9 mouse cellular contexts compared by ENCODE assay signal in genomic region chr19:5337975-5338374, GRCm38 (mm10). TPM values are rescaled to one million over a fixed set of nuclear protein-coding genes. Genes with fewer than 3 reads are reported as not detected.
A peak's percentile ranks its signal among the peaks of the same experiment; 100 is the strongest.
DNase-seq lines count a peak whose midpoint lies in the region; ATAC-seq and TF ChIP-seq lines count a peak whose summit lies in the region.
"Had no signal": no experiment of that assay in that cellular context is flagged by ENCODE, and none has a peak within 500 bp of the region (broad histone marks: within the 10 kb centered on the region; RNA-seq: fewer than 3 reads in every experiment).

No protein-coding gene starts in this region.

- no peak for ATAC-seq in liver, postnatal 0 days

- H3K9ac ChIP-seq in ES-Bruce4 (ENCODE audit: low read depth, poor library complexity, severe bottlenecking) = no peak overlapping the region
- H3K9ac ChIP-seq in liver, postnatal 0 days (replicated peaks) = no peak overlapping the region
- H3K9ac ChIP-seq: liver, embryonic 15.5 days had no signal

- no peak for TF ChIP-seq POLR2A in ES-Bruce4 (IDR thresholded peaks at IDR 0.05; ENCODE audit: insufficient read depth, low read length)

- H3K27ac ChIP-seq in ES-Bruce4 (ENCODE audit: insufficient read depth, low read length) = no peak overlapping the region
- no peak overlapping the region for H3K27ac ChIP-seq in liver, postnatal 0 days (ENCODE audit: low read depth)
- H3K27ac ChIP-seq: liver, embryonic 15.5 days had no signal

- H3K4me3 ChIP-seq in ES-Bruce4 (ENCODE audit: low read depth, low read length) = no peak overlapping the region
- no peak overlapping the region for H3K4me3 ChIP-seq in liver, postnatal 0 days (ENCODE audit: low read depth, low read length)
- H3K4me3 ChIP-seq: liver, embryonic 15.5 days had no signal

- H3K9me3 ChIP-seq in ES-Bruce4 (replicated peaks; ENCODE audit: control insufficient read depth, insufficient read depth, low read length, poor library complexity, severe bottlenecking) = no peaks in the 10 kb centered on the region
- no peaks in the 10 kb centered on the region for H3K9me3 ChIP-seq in liver, postnatal 0 days (ENCODE audit: low read length)
- H3K9me3 ChIP-seq: liver, embryonic 15.5 days had no signal

- TF ChIP-seq CTCF in ES-Bruce4 (IDR thresholded peaks at IDR 0.05; ENCODE audit: low read depth, low read length) = peak; percentile 73
- TF ChIP-seq CTCF in liver, postnatal 0 days (IDR thresholded peaks at IDR 0.05; ENCODE audit: low read depth) = peak; percentile 95

- TF ChIP-seq EP300 in ES-Bruce4 (IDR thresholded peaks at IDR 0.05; ENCODE audit: insufficient read depth, low read depth, low read length) = no peak
- TF ChIP-seq EP300 in liver, postnatal 0 days (IDR thresholded peaks at IDR 0.05; ENCODE audit: low read depth) = no peak

- no peaks in the 10 kb centered on the region for H3K36me3 ChIP-seq in ES-Bruce4 (ENCODE audit: control insufficient read depth, insufficient read depth, low read length, poor library complexity, severe bottlenecking)
- H3K36me3 ChIP-seq in liver, postnatal 0 days (replicated peaks; ENCODE audit: insufficient read depth, low read length) = no peaks in the 10 kb centered on the region
- H3K36me3 ChIP-seq: liver, embryonic 15.5 days had no signal

- no peaks in the 10 kb centered on the region for H3K27me3 ChIP-seq in ES-Bruce4 (ENCODE audit: control insufficient read depth, insufficient read depth, low read length, poor library complexity, severe bottlenecking)
- H3K27me3 ChIP-seq in liver, postnatal 0 days (ENCODE audit: insufficient read depth, low read length) = no peaks in the 10 kb centered on the region
- H3K27me3 ChIP-seq: liver, embryonic 15.5 days had no signal

- no peak overlapping the region for H3K4me2 ChIP-seq in liver, postnatal 0 days (ENCODE audit: low read depth, low read length)
- H3K4me2 ChIP-seq: liver, embryonic 15.5 days had no signal

- peak; percentile 40 for DNase-seq in 3134 (ENCODE audit: extremely low read depth, insufficient read length, low spot score)
- peak; percentile 52 for DNase-seq in c-Kit-positive CD71-positive TER-119-negative erythroid progenitor cells, embryonic 14.5 days (ENCODE audit: low read depth)
- DNase-seq in frontal cortex, postnatal 14 days (ENCODE audit: low spot score in 2 of 2) = peak; percentile 25 to 64
- DNase-seq in kidney, postnatal 25 days = peak; percentile 84 to 92
- DNase-seq in liver, postnatal 0 days = peak; percentile 83
- DNase-seq in right cerebral cortex, postnatal 14 days = peak; percentile 79
- DNase-seq in urinary bladder, postnatal 25 days (ENCODE audit: low spot score) = peak; percentile 65

- H3K4me1 ChIP-seq in ES-Bruce4 (ENCODE audit: control insufficient read depth, insufficient read depth, low read length) = no peaks in the 10 kb centered on the region
- H3K4me1 ChIP-seq in liver, postnatal 0 days (ENCODE audit: insufficient read depth) = no peaks in the 10 kb centered on the region
- H3K4me1 ChIP-seq: liver, embryonic 15.5 days had no signal

- 20% methylated on average over 5 of the region's 5 CpGs for WGBS in liver, postnatal 0 days (ENCODE audit: insufficient replicate concordance)

RNA-seq across cellular contexts. Expression of gene Catsper1, which starts 2.4 kb away (rescaled TPM):
- not detected in 2 replicates for polyA plus RNA-seq in ES-Bruce4 (2011; ENCODE audit: insufficient read depth, insufficient read length, low read depth, missing spikeins)
- polyA plus RNA-seq in liver, postnatal 0 days (2015; fragmentation: Nextera tagmentation; extraction: Ambion mirVana) = not detected in 2 replicates
- polyA plus RNA-seq: liver, embryonic 15.5 days had no signal

RNA-seq across cellular contexts. Expression of gene Cst6, which starts 11.4 kb away (rescaled TPM):
- 0.62 and 1.6 TPM in 2 replicates for polyA plus RNA-seq in ES-Bruce4 (2011; ENCODE audit: insufficient read depth, insufficient read length, low read depth, missing spikeins)
- polyA plus RNA-seq in liver, postnatal 0 days (2015; fragmentation: Nextera tagmentation; extraction: Ambion mirVana) = not detected in 2 replicates
- polyA plus RNA-seq: liver, embryonic 15.5 days had no signal

RNA-seq across cellular contexts. Expression of gene Eif1ad, which starts 28.6 kb away (rescaled TPM):
- 33.1 and 36.6 TPM in 2 replicates for polyA plus RNA-seq in ES-Bruce4 (2011; ENCODE audit: insufficient read depth, insufficient read length, low read depth, missing spikeins)
- 19.3 and 25.0 TPM in 2 replicates for polyA plus RNA-seq in liver, postnatal 0 days (2015; fragmentation: Nextera tagmentation; extraction: Ambion mirVana)

RNA-seq across cellular contexts. Expression of gene Banf1, which starts 29.0 kb away (rescaled TPM):
- polyA plus RNA-seq in ES-Bruce4 (2011; ENCODE audit: insufficient read depth, insufficient read length, low read depth, missing spikeins) = 370 and 395 TPM in 2 replicates
- 158 and 164 TPM in 2 replicates for polyA plus RNA-seq in liver, postnatal 0 days (2015; fragmentation: Nextera tagmentation; extraction: Ambion mirVana)

RNA-seq across cellular contexts. Expression of gene Gal3st3, which starts 39.8 kb away (rescaled TPM):
- 2.5 and 2.9 TPM in 2 replicates for polyA plus RNA-seq in ES-Bruce4 (2011; ENCODE audit: insufficient read depth, insufficient read length, low read depth, missing spikeins)
- polyA plus RNA-seq in liver, postnatal 0 days (2015; fragmentation: Nextera tagmentation; extraction: Ambion mirVana) = not detected in 2 replicates
